Mouse (Mus musculus) adipocyte (in vitro differentiated cells): ENCODE measurements around the gene Stk10.

Source experiments
- DNase-seq: peaks from one replicate; pipeline ENCODE4 v3.0.0-alpha.2; 2016; ENCODE audit warnings: low spot score

Stk10 gene

GRCm38 (mm10) chr11:32632671-32633070, 99.6 kb downstream of the Stk10 start:
- no peak for DNase-seq

- DNase-seq, result no peak
Measured at GRCm38 (mm10) chr11:32633542-32633941, 100.4 kb downstream of the Stk10 start.

- DNase-seq, result no peak
Measured at GRCm38 (mm10) chr11:32634143-32634542, 101.0 kb downstream of the Stk10 start.

- DNase-seq, result no peak
Measured at GRCm38 (mm10) chr11:32634842-32635241, 101.7 kb downstream of the Stk10 start.

GRCm38 (mm10) chr11:32636275-32636674, 103.2 kb downstream of the Stk10 start:
- no peak for DNase-seq

GRCm38 (mm10) chr11:32638521-32639255, 105.6 kb downstream of the Stk10 start:
- DNase-seq, result peak; percentile 33

GRCm38 (mm10) chr11:32640617-32641016, 107.5 kb downstream of the Stk10 start:
- no peak for DNase-seq

GRCm38 (mm10) chr11:32642249-32642876, 109.3 kb downstream of the Stk10 start, which contains the start of gene Fbxw11:
TSS of gene Fbxw11 (plus strand) at chr11:32642724.
- DNase-seq, result peak; percentile 97

- peak; percentile 39 for DNase-seq
Measured at GRCm38 (mm10) chr11:32642899-32643886, 110.1 kb downstream of the Stk10 start.

- no peak for DNase-seq
Measured at GRCm38 (mm10) chr11:32644010-32644409, 110.9 kb downstream of the Stk10 start.

- no peak for DNase-seq
Measured at GRCm38 (mm10) chr11:32647265-32647664, 114.2 kb downstream of the Stk10 start.

GRCm38 (mm10) chr11:32650236-32650749, 117.2 kb downstream of the Stk10 start:
- DNase-seq, result no peak

GRCm38 (mm10) chr11:32650893-32651590, 117.9 kb downstream of the Stk10 start:
- no peak for DNase-seq

GRCm38 (mm10) chr11:32651723-32652122, 118.6 kb downstream of the Stk10 start:
- DNase-seq, result no peak

- no peak for DNase-seq
Measured at GRCm38 (mm10) chr11:32662082-32662656, 129.1 kb downstream of the Stk10 start.

- no peak for DNase-seq
Measured at GRCm38 (mm10) chr11:32665639-32666038, 132.5 kb downstream of the Stk10 start.

- DNase-seq, result peak; percentile 52
Measured at GRCm38 (mm10) chr11:32666983-32667382, 133.9 kb downstream of the Stk10 start.

GRCm38 (mm10) chr11:32671480-32671879, 138.4 kb downstream of the Stk10 start:
- DNase-seq, result no peak
